Mouse (Mus musculus) v-Abl transformed pro-B cells (cell line): Measurements from ENCODE around the gene Papolb.

Source experiments
- in situ Hi-C, 2 experiments: fragments of 400-800 bp; cut with MboI; formaldehyde crosslinking; loops; one replicate each; pipeline ENCODE4 v1.15.1; 2025; ENCODE audit not compliant: unreplicated experiment in 2 of 2

Papolb gene

GRCm38 (mm10) chr5:142521195-142521866, 8.5 kb downstream of the Papolb start:
- in situ Hi-C loops = no loop called here

- in situ Hi-C loops = no loop called here
These were observed 9.5 kb downstream of the Papolb start for GRCm38 (mm10) chr5:142520360-142520759.

GRCm38 (mm10) chr5:142518973-142519372, 10.9 kb downstream of the Papolb start:
- in situ Hi-C loops = no loop called here

GRCm38 (mm10) chr5:142512112-142512511, 17.8 kb downstream of the Papolb start:
- in situ Hi-C loops = no loop called here

GRCm38 (mm10) chr5:142510061-142510414, 19.8 kb downstream of the Papolb start:
- in situ Hi-C loops = no loop called here

GRCm38 (mm10) chr5:142509141-142510060, 20.5 kb downstream of the Papolb start:
- in situ Hi-C loops = loop anchor here (10.0 kb wide), 2 partner anchors 105 to 365 kb away; no protein-coding TSS in a partner anchor

- in situ Hi-C loops = loop anchor here (10.0 kb wide), 2 partner anchors 109 to 369 kb away; no protein-coding TSS in a partner anchor
These were observed 24.0 kb downstream of the Papolb start for GRCm38 (mm10) chr5:142505695-142506423.

- in situ Hi-C loops = loop anchor here (5.0 to 10.0 kb wide), 4 partner anchors 111 to 371 kb away; no protein-coding TSS in a partner anchor
These were observed 25.7 kb downstream of the Papolb start for GRCm38 (mm10) chr5:142504175-142504574.

GRCm38 (mm10) chr5:142502414-142502813, 27.5 kb downstream of the Papolb start:
- in situ Hi-C loops = loop anchor here (5.0 to 10.0 kb wide), 4 partner anchors 112 to 372 kb away; no protein-coding TSS in a partner anchor

GRCm38 (mm10) chr5:142500918-142501317, 29.0 kb downstream of the Papolb start:
- in situ Hi-C loops = loop anchor here (5.0 to 10.0 kb wide), 4 partner anchors 114 to 374 kb away; no protein-coding TSS in a partner anchor

GRCm38 (mm10) chr5:142498964-142499363, 30.9 kb downstream of the Papolb start:
- in situ Hi-C loops = no loop called here

- in situ Hi-C loops = no loop called here
These were observed 34.4 kb downstream of the Papolb start for GRCm38 (mm10) chr5:142495321-142496096.

- in situ Hi-C loops = no loop called here
These were observed 36.6 kb downstream of the Papolb start for GRCm38 (mm10) chr5:142493307-142493706.

GRCm38 (mm10) chr5:142489955-142490707, 39.7 kb downstream of the Papolb start:
- in situ Hi-C loops = no loop called here

GRCm38 (mm10) chr5:142486654-142487053, 43.2 kb downstream of the Papolb start:
- in situ Hi-C loops = no loop called here

GRCm38 (mm10) chr5:142483581-142483980, 46.3 kb downstream of the Papolb start:
- in situ Hi-C loops = no loop called here

GRCm38 (mm10) chr5:142482512-142482911, 47.4 kb downstream of the Papolb start:
- in situ Hi-C loops = no loop called here

GRCm38 (mm10) chr5:142478829-142479435, 50.9 kb downstream of the Papolb start:
- in situ Hi-C loops = no loop called here
